Mouse (Mus musculus) T-cell, adult 2 months (primary cell): Measurements from ENCODE around the gene Cd248.
A peak's percentile ranks its signal among the peaks of the same experiment; 100 is the strongest.

Source experiments
- DNase-seq: peaks from one replicate; pipeline ENCODE4 v3.0.0; 2022; ENCODE audit warnings: low spot score

Gene Cd248

DNA sequence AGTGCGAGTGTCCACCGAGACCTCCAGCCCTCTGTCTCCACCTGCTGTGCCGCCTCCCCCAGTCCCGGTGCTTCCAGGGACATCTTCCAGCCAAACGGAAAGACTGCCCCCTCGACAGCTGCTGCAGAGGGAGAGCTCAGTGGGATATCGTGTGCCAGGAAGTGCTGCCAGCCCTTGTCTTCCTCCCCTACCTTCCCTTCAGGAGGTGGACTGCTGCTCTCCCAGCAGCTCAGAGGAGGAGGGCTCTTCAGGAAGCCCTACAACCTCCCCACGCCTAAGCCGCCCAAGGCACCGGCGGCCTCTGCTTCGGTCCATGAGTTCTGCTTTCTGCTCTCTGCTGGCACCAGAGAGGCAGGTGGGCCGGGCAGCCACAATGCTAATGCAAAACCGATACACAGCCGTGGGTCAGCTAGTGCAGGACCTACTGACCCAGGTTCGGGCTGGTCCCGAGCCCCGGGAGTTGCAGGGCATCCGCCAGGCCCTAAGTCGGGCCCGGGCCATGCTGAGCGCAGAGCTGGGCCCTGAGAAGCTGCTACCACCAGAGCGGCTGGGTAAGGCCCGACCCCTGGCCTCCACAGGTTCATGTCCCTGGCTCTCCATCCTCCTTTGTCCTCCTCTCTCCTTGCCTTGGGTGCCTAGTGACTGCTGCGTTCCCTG, 15.6 kb upstream of the Cd248 start:
- no peak for DNase-seq

DNA sequence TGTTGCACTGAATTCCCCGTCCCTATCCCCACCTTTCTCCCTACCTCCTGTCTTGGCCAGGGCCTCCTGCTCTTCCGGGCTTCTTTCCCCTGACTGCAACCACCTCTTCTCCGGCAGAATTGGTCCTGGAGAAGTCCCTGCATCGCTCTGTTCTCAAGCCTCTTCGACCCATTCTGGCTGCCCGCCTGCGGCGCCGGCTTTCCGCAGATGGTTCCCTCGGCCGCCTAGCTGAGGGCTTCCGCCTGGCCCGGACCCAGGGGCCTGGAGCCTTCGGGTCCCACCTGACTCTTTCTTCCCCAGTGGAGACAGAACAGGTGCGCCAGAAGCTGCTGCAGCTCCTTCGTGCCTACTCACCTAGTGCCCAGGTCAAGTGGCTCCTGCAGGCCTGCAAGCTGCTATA, 15.0 kb upstream of the Cd248 start:
- no peak for DNase-seq

DNA sequence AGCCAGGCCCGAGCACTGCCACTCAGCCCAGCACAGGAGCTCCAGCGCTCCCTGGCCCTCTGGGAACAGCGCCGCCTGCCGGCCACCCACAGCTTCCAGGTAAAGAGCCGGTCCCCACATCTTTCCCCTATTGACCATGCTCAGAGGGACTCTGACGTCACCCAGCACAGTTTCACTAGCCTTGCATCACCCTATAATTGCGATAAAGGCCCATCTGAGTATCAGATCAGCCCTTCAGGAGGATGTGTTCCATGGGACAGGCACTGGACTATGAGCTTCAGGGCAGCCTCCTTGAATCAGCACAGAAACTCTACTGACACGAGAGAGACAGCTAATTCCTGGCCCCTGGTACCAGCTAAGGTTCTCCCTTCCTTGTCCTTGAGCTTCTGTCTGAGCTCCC, 14.0 kb upstream of the Cd248 start:
- peak; percentile 50 for DNase-seq

DNA sequence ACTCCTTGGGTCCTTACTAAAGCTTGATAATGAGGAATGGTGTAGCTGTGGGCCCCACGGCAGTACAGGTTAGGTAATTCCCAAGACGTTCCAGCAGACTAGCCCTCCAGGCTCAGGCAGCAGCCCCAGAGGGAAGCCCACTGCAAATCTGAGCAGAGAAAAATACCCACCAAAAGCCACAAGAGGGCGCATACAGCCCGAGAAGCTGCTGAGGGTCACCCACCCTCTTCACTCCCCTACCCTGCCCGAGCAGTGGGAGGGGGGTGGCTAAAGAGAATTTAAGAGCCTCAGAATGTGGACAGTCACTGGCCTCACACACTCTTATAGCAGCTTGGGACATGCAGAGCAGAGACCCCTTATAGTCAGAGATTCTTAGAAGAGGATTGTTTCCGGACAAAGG, 11.6 kb upstream of the Cd248 start:
- DNase-seq: no peak

DNA sequence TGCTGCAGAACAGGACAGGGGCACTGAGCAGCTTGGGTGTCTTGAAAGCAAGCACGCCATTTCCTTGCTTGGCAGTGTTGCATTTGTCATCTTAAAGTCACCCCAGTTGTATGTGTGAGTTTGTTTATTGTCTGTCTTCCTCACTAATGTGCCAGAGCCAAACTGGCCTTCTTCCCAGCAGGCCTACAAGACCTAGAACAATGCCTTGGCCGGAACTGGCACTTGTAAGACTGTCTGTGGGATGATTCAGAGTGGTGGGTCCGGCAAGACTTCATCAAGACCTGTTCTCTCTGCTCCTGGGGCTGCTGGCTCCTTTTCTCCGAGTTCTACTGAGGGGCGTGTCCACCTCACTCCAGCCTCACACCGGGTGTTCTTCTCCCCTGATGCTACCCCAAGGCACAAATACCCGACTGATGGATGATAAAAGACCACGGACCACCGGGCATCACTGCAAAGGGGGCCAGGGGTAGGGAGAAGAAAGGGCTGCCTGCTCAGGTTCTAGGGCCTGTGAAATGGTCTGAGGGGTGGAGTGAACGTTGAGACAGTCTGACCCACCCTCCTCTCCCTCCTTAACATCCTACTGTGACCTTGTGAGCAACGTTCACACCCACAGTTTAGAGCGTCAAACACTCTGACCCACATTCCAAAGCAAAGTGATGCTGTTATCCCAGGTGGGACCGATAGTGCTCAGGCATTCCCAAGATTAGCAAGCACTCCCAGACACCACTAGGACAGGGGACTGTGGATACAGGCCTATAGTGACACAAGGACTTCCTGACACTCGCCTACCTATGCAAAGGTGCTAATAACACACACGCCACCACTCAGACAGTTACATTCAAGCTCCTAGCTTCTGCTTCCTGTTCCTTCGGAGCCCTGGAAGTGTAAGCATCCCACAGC, 9.8 kb upstream of the Cd248 start:
- no peak for DNase-seq

GRCm38 (mm10) chr19:5058801-5059771, 8.8 kb upstream of the Cd248 start:
- no peak for DNase-seq

- DNase-seq: no peak
These were observed 7.2 kb upstream of the Cd248 start for GRCm38 (mm10) chr19:5060365-5061330.

DNA sequence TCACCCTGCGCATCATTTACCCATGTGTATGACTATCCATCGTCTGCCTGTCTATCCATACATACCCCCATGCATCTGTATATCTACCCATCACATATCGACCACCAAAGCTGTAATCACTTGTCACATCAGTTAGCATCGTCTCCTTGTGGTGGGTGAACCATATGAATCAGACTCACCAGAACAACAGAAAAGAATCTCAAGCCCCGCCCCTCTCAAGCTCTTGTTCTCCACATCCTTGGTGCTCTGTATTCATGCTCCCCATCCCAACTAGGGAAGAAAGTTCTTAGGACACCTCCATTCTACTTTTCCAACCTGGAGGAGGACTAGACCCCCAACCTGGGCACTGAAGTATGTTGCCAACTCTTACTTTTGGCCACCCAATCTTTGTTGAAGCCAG, 5.8 kb upstream of the Cd248 start:
- DNase-seq: no peak

DNA sequence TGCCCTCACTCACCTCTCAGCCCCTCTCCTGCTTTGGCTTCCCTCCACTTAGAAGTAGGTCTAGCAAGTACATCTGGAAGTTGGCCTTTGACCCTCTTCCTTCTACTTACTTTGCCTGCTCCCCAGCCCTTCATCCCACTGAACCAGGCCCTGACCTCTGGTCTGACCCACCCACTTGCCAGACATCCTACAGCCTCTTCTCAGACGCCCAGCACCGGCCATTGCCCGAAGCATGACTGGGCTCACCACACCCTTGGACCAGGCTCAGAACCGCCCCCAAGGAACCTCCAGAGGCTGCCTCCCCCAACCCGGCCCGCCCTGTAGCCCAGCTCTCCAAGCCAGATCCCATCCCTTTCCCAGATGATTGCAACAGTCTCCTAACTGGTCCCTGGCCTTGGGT, 5.4 kb upstream of the Cd248 start:
- no peak for DNase-seq

DNA sequence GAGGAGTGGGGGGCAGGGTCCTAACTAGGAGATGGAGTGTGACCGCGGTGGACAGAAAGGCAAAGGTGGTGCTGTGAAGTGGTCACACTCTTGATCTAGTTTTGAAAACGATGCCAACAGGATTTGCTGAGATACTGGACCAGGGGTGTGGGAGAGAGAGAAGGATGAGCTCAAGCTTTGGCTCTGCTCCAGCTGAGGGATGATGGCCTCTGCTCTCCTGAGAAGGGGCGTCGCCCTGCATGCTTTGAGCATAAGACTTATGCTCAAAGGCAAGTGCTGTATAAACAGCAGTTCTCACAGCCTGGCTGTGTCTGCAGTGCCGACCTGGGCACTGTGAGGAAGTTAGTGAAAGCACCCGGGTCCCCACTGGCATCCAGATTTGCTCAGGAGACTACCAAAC, 2.8 kb upstream of the Cd248 start:
- no peak for DNase-seq

DNA sequence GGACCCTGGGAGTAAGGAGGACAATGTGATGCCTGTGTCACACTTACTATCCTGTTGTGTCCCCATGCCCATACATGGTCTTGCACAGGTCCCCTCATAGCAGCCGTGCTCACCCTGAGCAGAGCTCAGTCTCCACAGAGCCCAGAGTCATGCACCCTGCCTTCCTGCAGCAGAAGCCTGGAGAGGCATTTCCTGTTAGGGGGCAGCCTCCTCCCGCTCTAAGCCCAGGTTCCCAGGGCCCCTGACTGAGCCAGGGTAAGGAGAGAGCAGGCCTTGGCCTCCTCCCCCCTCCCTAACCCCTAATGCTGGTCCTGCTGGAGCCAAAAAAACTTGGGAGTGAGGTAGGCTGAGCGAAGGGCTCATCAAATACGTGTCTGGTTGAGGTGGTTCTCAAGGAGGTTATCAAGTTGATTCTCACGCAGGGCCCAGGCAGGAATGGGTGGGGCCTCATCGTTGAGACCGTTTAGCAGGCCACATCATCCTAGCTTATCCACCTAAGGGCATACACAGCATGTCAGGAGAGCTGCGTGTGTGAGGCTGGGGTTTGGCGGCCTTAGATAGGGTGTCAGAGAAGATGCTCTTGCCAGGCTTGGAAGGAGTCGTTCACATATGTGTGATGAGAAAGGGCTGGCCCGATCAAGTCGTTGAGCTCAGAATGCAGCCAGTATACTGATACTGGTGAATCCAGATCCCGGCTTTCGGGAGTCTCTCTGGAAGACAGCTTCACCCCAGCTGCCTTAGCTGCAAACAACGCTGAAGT, 658 bp upstream of the Cd248 start:
- no peak for DNase-seq

DNA sequence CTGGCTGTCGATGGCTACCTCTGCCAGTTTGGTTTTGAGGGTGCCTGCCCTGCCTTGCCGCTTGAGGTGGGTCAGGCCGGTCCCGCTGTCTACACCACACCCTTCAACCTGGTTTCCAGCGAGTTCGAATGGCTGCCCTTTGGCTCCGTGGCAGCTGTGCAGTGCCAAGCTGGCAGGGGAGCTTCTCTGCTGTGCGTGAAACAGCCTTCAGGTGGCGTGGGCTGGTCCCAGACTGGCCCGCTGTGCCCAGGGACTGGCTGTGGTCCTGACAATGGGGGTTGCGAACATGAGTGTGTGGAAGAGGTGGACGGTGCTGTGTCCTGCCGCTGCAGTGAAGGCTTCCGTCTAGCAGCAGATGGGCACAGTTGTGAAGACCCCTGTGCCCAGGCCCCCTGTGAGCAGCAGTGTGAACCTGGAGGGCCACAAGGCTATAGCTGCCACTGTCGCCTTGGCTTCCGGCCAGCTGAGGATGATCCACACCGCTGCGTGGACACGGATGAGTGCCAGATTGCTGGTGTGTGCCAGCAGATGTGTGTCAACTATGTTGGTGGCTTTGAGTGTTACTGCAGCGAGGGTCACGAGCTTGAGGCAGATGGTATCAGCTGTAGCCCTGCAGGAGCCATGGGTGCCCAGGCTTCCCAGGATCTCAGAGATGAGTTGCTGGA, 824 bp downstream of the Cd248 start:
- DNase-seq: no peak

DNA sequence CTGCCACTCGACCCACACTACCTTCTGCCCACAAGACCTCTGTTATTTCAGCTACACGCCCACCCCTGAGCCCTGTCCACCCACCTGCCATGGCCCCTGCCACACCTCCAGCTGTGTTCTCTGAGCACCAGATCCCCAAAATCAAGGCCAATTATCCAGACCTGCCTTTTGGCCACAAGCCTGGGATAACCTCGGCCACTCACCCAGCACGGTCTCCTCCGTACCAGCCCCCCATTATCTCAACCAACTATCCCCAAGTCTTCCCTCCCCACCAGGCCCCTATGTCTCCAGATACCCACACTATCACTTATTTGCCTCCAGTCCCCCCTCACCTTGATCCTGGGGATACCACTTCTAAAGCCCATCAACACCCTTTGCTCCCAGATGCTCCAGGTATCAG, 1.6 kb downstream of the Cd248 start:
- DNase-seq: no peak

DNA sequence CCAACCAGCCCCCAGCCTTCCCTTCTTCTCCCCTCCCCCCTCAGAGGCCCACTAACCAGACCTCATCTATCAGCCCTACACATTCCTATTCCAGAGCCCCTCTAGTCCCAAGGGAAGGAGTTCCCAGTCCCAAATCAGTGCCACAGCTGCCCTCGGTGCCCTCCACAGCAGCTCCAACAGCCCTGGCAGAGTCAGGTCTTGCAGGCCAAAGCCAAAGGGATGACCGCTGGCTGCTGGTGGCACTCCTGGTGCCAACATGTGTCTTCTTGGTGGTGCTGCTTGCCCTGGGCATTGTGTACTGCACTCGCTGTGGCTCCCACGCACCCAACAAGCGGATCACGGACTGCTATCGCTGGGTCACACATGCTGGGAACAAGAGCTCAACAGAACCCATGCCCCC, 2.1 kb downstream of the Cd248 start:
- DNase-seq: no peak

- DNase-seq: no peak
These were observed 3.2 kb downstream of the Cd248 start for GRCm38 (mm10) chr19:5071077-5071476.

- peak; percentile 53 for DNase-seq
These were observed 3.9 kb downstream of the Cd248 start for GRCm38 (mm10) chr19:5071545-5072369.

- DNase-seq: no peak
These were observed 4.6 kb downstream of the Cd248 start for GRCm38 (mm10) chr19:5072389-5073019.

DNA sequence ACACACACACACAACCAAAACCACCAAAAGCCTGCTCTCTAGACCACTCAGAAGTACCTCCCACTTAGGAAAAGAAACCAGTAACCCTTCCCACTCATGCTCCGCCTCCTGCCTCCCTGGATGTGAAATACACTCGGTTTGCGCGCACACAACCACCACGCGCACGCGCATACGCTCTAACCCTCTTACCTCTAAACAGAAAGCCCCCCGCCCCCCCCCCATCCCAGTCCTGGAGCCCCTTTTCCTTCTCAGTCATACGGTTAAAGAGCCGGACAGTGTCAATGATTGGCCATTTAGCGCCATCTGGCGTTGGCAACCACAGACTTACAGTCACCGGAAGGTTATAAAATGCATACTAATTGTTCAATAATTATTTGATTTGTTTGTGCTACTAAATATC, 5.2 kb downstream of the Cd248 start:
- no peak for DNase-seq

DNA sequence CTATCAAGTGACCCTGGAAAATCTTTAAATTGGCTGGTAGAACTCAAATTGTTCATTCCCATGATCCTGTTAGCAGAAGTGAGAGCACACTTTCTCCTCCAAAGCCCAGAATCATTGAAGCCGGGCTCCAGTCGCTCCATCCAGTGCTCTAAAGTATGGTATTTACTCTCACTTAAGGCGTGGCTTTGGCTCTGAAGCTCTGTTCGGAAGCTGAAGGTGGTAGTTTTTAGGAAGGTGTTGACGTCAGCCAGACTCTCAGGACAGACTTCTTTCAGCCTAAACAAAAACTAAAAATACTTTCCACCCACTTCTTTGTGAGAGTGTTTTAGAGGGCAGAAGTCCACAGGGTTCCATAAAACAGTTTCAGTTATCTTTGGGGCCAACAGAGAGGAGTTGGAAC, 5.6 kb downstream of the Cd248 start:
- DNase-seq: no peak
